Mouse (Mus musculus): ENCODE data around the gene Ptprk.

Ptprk gene

GRCm38 (mm10) chr10:28641887-28642286, 567.3 kb downstream of the Ptprk start:
- in situ Hi-C loops (cut with MboI, MseI) = loop anchor here (10.0 kb wide), 1 partner anchor 57 kb away; no protein-coding TSS in a partner anchor

Data from regulatory T cell (primary cell).